Mouse (Mus musculus): ENCODE results near the gene Tlr2. TPM values are rescaled to one million over a fixed set of nuclear protein-coding genes. Genes with fewer than 3 reads are reported as not detected.

The Tlr2 gene
- total and polyA plus RNA-seq, 3 experiments, result not detected

DNA sequence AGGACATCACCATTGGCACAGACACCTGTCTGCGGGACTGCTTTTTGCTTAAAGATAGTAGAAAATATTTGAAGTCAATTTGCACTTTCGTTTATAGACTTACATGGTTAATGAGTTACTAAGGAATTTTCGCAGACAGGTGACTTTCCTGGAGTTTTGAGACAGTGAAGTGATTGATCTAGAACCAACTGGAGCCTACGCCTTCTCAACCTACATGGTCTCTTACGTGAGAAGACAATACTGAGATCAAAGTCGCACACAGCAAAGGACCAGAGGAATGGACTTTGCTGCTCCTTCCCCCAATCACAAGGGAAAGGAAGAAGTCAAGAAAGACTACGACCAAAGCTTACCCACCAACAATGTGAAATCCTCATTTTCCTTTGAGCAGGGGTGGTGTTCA is 42.1 kb downstream of the Tlr2 start:
- H3K9me3 ChIP-seq (replicated peaks; ENCODE audit: insufficient read depth, low read length), result no peaks in the 10 kb centered on the region
- H3K27me3 ChIP-seq (ENCODE audit: control insufficient read depth in 1 of 2, insufficient read depth in 2 of 2, low read length in 2 of 2), result no peaks in the 10 kb centered on the region
- H3K27ac ChIP-seq (ENCODE audit: control insufficient read depth, low read depth, low read length), result no peak overlapping the region
- H3K4me1 ChIP-seq (ENCODE audit: control insufficient read depth in 1 of 2, insufficient read depth in 2 of 2, low read length in 2 of 2), result no peaks in the 10 kb centered on the region
- H3K9ac ChIP-seq (ENCODE audit: control insufficient read depth, low read depth, low read length, poor library complexity, severe bottlenecking), result no peak overlapping the region
- H3K79me2 ChIP-seq (ENCODE audit: control insufficient read depth, insufficient read depth, low read length, poor library complexity), result no peaks in the 10 kb centered on the region
- H3K4me3 ChIP-seq (ENCODE audit: control insufficient read depth in 1 of 2, insufficient read depth in 1 of 2, low read depth in 2 of 2, low read length in 2 of 2), result no peak overlapping the region
- TF ChIP-seq CHD2 (IDR thresholded peaks at IDR 0.05; ENCODE audit: low read length), result no peak
- TF ChIP-seq MYB (IDR thresholded peaks at IDR 0.05; ENCODE audit: low read depth, low read length), result no peak
- no peak for TF ChIP-seq ELF1 (IDR thresholded peaks at IDR 0.05; ENCODE audit: low read depth, low read length)
- DNase-seq (ENCODE audit: low read depth, low spot score), result no peak
- H3K36me3 ChIP-seq (ENCODE audit: control insufficient read depth in 1 of 2, insufficient read depth in 2 of 2, low read length in 2 of 2), result no peaks in the 10 kb centered on the region

DNA sequence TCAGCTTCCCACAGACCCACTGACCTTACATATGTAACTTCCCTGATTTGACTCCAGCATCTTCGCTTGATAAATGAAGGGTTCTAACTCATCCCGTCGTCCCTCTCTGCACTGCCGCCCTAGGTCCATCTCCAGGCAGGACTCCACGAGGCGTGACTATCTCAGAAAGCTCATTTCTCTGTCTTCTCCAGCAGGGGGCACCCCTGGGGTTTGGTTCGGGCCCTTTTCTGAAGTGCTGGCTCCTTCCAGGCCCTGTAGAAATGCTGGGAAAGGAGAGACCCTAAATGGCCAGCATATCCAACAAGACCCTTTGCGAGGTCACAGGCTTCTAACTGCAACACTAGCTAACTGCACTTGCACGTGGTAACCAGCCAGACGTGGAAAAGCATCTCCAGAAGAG is 43.7 kb downstream of the Tlr2 start:
- no peak overlapping the region for H3K27ac ChIP-seq (ENCODE audit: control insufficient read depth, low read depth, low read length)
- H3K4me3 ChIP-seq (ENCODE audit: control insufficient read depth in 1 of 2, insufficient read depth in 1 of 2, low read depth in 2 of 2, low read length in 2 of 2), result no peak overlapping the region
- no peaks in the 10 kb centered on the region for H3K79me2 ChIP-seq (ENCODE audit: control insufficient read depth, insufficient read depth, low read length, poor library complexity)
- no peak overlapping the region for H3K9ac ChIP-seq (ENCODE audit: control insufficient read depth, low read depth, low read length, poor library complexity, severe bottlenecking)
- peak; percentile 43 for TF ChIP-seq SMC3 (IDR thresholded peaks at IDR 0.05; ENCODE audit: low read depth, low read length)
- TF ChIP-seq MEF2A (IDR thresholded peaks at IDR 0.05; ENCODE audit: extremely low read depth, insufficient replicate concordance, low read depth, low read length, poor library complexity, severe bottlenecking), result no peak
- TF ChIP-seq CTCF (IDR thresholded peaks at IDR 0.05 in 2 of 3, conservative IDR thresholded peaks at IDR 0.05 in 1 of 3; ENCODE audit: control insufficient read depth in 1 of 3, insufficient read depth in 1 of 3, low read depth in 2 of 3, low read length in 3 of 3, poor library complexity in 1 of 3, severe bottlenecking in 1 of 3), result peak; percentile 27 to 57 (median 42); a peak in 5 of 6 replicates
- TF ChIP-seq SIN3A (IDR thresholded peaks at IDR 0.05; ENCODE audit: low read length), result no peak
- peak; percentile 38 for TF ChIP-seq RAD21 (IDR thresholded peaks at IDR 0.05; ENCODE audit: low read depth, low read length)
- H3K9me3 ChIP-seq (replicated peaks; ENCODE audit: insufficient read depth, low read length), result no peaks in the 10 kb centered on the region
- DNase-seq (ENCODE audit: low read depth, low spot score), result peak; percentile 11
- H3K27me3 ChIP-seq (ENCODE audit: control insufficient read depth in 1 of 2, insufficient read depth in 2 of 2, low read length in 2 of 2), result no peaks in the 10 kb centered on the region
- no peaks in the 10 kb centered on the region for H3K4me1 ChIP-seq (ENCODE audit: control insufficient read depth in 1 of 2, insufficient read depth in 2 of 2, low read length in 2 of 2)
- no peaks in the 10 kb centered on the region for H3K36me3 ChIP-seq (ENCODE audit: control insufficient read depth in 1 of 2, insufficient read depth in 2 of 2, low read length in 2 of 2)

DNA sequence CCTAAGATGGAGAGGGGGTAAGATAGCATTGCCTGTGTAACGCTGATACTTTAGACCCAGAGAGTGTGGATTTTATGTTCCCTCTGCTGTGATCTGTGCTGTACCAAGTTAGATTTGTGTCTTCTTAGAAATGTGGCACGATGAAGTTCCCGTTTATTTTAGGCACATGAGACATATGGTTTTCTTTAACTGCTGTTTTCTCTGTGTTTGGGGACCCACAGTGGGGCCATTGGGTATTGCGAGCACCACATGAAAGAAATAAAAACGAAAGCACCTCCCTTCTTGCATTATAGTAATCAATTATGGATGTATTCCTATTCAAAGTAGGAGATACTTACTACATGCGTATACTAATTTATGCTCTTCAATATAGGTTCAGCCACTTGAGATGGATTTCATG is 44.5 kb downstream of the Tlr2 start:
- Histone ChIP-seq H3K36me3 (ENCODE audit: control insufficient read depth in 1 of 2, insufficient read depth in 2 of 2, low read length in 2 of 2) (no peaks in the 10 kb centered on the region), H3K4me3 (ENCODE audit: control insufficient read depth in 1 of 2, insufficient read depth in 1 of 2, low read depth in 2 of 2, low read length in 2 of 2) (no peak overlapping the region), H3K4me1 (ENCODE audit: control insufficient read depth in 1 of 2, insufficient read depth in 2 of 2, low read length in 2 of 2) (no peaks in the 10 kb centered on the region), H3K9me3 (replicated peaks; ENCODE audit: insufficient read depth, low read length) (no peaks in the 10 kb centered on the region), H3K27me3 (ENCODE audit: control insufficient read depth in 1 of 2, insufficient read depth in 2 of 2, low read length in 2 of 2) (no peaks in the 10 kb centered on the region), H3K27ac (ENCODE audit: control insufficient read depth, low read depth, low read length) (no peak overlapping the region), H3K79me2 (ENCODE audit: control insufficient read depth, insufficient read depth, low read length, poor library complexity) (no peaks in the 10 kb centered on the region), H3K9ac (ENCODE audit: control insufficient read depth, low read depth, low read length, poor library complexity, severe bottlenecking) (no peak overlapping the region)
- DNase-seq (ENCODE audit: low read depth, low spot score), result no peak
- no peak for TF ChIP-seq GATA1 (IDR thresholded peaks at IDR 0.05; ENCODE audit: low read depth, low read length)
- TF ChIP-seq TAL1 (IDR thresholded peaks at IDR 0.05; ENCODE audit: low read length), result no peak
- no peak for TF ChIP-seq USF2 (IDR thresholded peaks at IDR 0.05; ENCODE audit: borderline replicate concordance in 1 of 2, insufficient read depth in 1 of 2, low read depth in 1 of 2, low read length in 2 of 2)
- no peak for TF ChIP-seq BHLHE40 (IDR thresholded peaks at IDR 0.05; ENCODE audit: borderline replicate concordance, low read depth, low read length)
- no peak for TF ChIP-seq CHD2 (IDR thresholded peaks at IDR 0.05; ENCODE audit: low read length)
- TF ChIP-seq ZC3H11A (IDR thresholded peaks at IDR 0.05; ENCODE audit: low read depth, low read length), result no peak
- TF ChIP-seq CHD1 (IDR thresholded peaks at IDR 0.05; ENCODE audit: low read depth, low read length), result no peak
- TF ChIP-seq E2F4 (IDR thresholded peaks at IDR 0.05; ENCODE audit: borderline replicate concordance, low read depth, low read length), result no peak
- no peak for TF ChIP-seq MAX (IDR thresholded peaks at IDR 0.05; ENCODE audit: low read length)
- no peak for TF ChIP-seq ZKSCAN1 (IDR thresholded peaks at IDR 0.05; ENCODE audit: low read depth, low read length)
- no peak for TF ChIP-seq MEF2A (IDR thresholded peaks at IDR 0.05; ENCODE audit: extremely low read depth, insufficient replicate concordance, low read depth, low read length, poor library complexity, severe bottlenecking)
- no peak for TF ChIP-seq MAZ (IDR thresholded peaks at IDR 0.05; ENCODE audit: low read depth, low read length)
- no peak for TF ChIP-seq MYC (IDR thresholded peaks at IDR 0.05; ENCODE audit: low read depth, low read length)
- TF ChIP-seq HCFC1 (IDR thresholded peaks at IDR 0.05; ENCODE audit: low read depth, low read length), result no peak
- TF ChIP-seq SIN3A (IDR thresholded peaks at IDR 0.05; ENCODE audit: low read length), result no peak
- no peak for TF ChIP-seq RAD21 (IDR thresholded peaks at IDR 0.05; ENCODE audit: low read depth, low read length)
- no peak for TF ChIP-seq POLR2AphosphoS5 (IDR thresholded peaks at IDR 0.05; ENCODE audit: borderline replicate concordance, low read depth, low read length)
- no peak for TF ChIP-seq CTCF (IDR thresholded peaks at IDR 0.05 in 2 of 3, conservative IDR thresholded peaks at IDR 0.05 in 1 of 3; ENCODE audit: control insufficient read depth in 1 of 3, insufficient read depth in 1 of 3, low read depth in 2 of 3, low read length in 3 of 3, poor library complexity in 1 of 3, severe bottlenecking in 1 of 3)
- TF ChIP-seq SMC3 (IDR thresholded peaks at IDR 0.05; ENCODE audit: low read depth, low read length), result no peak
- no peak for TF ChIP-seq GABPA (IDR thresholded peaks at IDR 0.05; ENCODE audit: low read depth, low read length)

All from MEL (cell line).